Mouse (Mus musculus): ENCODE measurements around the gene Psg22. TPM values are rescaled to one million over a fixed set of nuclear protein-coding genes. Genes with fewer than 3 reads are reported as not detected.
"Not testable (repeated sequence)": the region's sequence is repeated elsewhere in the genome, so short reads cannot be mapped to it uniquely, and the experiment has no call there.

Psg22 gene
- polyA plus RNA-seq, 1 experiment from 2014 or later, result not detected

DNA sequence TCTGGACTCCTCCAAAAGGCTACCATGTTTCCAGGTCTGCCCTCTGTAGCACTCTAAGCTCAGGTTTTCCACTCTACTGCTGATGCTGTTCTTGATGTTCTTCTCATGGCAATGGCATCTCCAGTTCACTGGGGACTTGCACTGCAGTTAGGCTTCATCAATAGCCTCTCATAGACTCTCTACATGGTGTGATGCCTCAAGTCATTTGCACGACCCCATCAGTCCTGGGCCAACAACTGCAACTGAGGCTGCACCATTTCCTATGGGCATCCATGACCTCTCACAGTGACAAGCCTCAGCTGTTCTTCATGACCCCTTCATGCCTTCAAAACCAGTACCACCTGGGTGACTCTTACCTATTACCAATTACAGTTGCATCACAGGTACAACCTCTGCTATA, 10.5 kb downstream of the Psg22 start:
- WGBS, result 73% methylated on average over 1 of the region's 1 CpGs
- ATAC-seq (ENCODE audit: insufficient read depth, low FRiP score, low TSS enrichment), result no peak

DNA sequence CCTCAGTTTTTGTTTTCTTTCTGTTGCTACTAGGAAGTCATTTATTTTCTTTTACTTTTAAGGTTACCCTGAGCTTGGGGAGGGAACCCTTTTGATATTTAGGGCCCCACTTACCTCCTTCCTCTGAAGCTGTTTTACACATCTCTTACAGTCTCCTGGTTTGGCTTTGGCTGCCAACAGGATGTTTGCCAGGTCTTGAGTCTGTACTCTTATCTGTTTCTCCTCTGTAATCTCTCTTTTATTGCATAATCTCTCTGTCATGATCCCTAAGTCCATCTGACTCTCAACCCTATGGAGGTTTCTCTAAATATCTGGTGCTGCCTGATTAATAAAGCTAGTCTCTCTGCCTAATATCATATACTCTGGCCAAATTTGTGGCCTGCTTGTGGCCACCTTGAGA, 15.2 kb downstream of the Psg22 start:
- no peaks in the 10 kb centered on the region for H3K36me3 ChIP-seq (ENCODE audit: control insufficient read depth, insufficient read depth, low read length)
- H3K9me3 ChIP-seq (ENCODE audit: control insufficient read depth, low read length), result no peaks in the 10 kb centered on the region
- no peak overlapping the region for H3K4me2 ChIP-seq (ENCODE audit: low read depth)
- ATAC-seq (ENCODE audit: insufficient read depth, low FRiP score, low TSS enrichment) (no peak), DNase-seq (ENCODE audit: low spot score) (no peak)
- no peaks in the 10 kb centered on the region for H3K27me3 ChIP-seq (ENCODE audit: control insufficient read depth, insufficient read depth, low read length)
- H3K9ac ChIP-seq (ENCODE audit: low read length), result no peak overlapping the region
- H3K4me3 ChIP-seq (ENCODE audit: low read depth, low read length), result no peak overlapping the region
- no peaks in the 10 kb centered on the region for H3K4me1 ChIP-seq (ENCODE audit: control insufficient read depth, insufficient read depth, low read length)
- no peak overlapping the region for H3K27ac ChIP-seq (ENCODE audit: low read depth, low read length)

More for the DNA sequence above, 10.5 kb downstream of the Psg22 start:
- Histone ChIP-seq H3K27me3 (ENCODE audit: control insufficient read depth, insufficient read depth, low read length) (no peaks in the 10 kb centered on the region), H3K36me3 (ENCODE audit: control insufficient read depth, insufficient read depth, low read length) (no peaks in the 10 kb centered on the region), H3K4me3 (ENCODE audit: low read depth, low read length) (no peak overlapping the region), H3K9ac (ENCODE audit: low read length) (no peak overlapping the region), H3K4me2 (ENCODE audit: low read depth) (no peak overlapping the region), H3K9me3 (ENCODE audit: control insufficient read depth, low read length) (no peaks in the 10 kb centered on the region), H3K4me1 (ENCODE audit: control insufficient read depth, insufficient read depth, low read length) (no peaks in the 10 kb centered on the region), H3K27ac (ENCODE audit: low read depth, low read length) (no peak overlapping the region)
- no peak for DNase-seq (ENCODE audit: low spot score)

DNA sequence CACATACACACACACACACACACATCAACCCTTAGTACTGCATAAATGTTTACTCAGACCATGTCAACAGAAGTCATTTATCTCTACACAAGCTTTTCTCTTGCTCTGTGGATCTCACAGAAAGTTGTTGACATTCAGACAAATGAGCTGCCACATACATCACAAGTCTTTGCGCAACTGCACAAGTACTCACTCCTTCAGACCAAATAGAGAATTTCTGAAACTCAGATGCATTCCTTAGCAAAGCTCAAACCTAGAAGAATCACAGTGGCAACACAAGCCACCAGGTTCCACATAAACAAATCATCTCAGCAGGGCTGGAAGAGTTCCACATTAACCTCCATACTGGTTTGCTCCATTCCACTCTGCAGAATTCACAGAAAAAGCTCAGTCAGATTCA, 16.6 kb downstream of the Psg22 start:
- H3K9me3 ChIP-seq (ENCODE audit: control insufficient read depth, low read length), result no peaks in the 10 kb centered on the region
- 91% methylated on average over 1 of the region's 1 CpGs for WGBS
- H3K27ac ChIP-seq (ENCODE audit: low read depth, low read length), result no peak overlapping the region
- no peak overlapping the region for H3K4me3 ChIP-seq (ENCODE audit: low read depth, low read length)
- ATAC-seq (ENCODE audit: insufficient read depth, low FRiP score, low TSS enrichment) (no peak), DNase-seq (ENCODE audit: low spot score) (no peak)
- no peaks in the 10 kb centered on the region for H3K36me3 ChIP-seq (ENCODE audit: control insufficient read depth, insufficient read depth, low read length)
- no peaks in the 10 kb centered on the region for H3K27me3 ChIP-seq (ENCODE audit: control insufficient read depth, insufficient read depth, low read length)
- H3K4me2 ChIP-seq (ENCODE audit: low read depth), result no peak overlapping the region
- no peak overlapping the region for H3K9ac ChIP-seq (ENCODE audit: low read length)
- H3K4me1 ChIP-seq (ENCODE audit: control insufficient read depth, insufficient read depth, low read length), result no peaks in the 10 kb centered on the region

DNA sequence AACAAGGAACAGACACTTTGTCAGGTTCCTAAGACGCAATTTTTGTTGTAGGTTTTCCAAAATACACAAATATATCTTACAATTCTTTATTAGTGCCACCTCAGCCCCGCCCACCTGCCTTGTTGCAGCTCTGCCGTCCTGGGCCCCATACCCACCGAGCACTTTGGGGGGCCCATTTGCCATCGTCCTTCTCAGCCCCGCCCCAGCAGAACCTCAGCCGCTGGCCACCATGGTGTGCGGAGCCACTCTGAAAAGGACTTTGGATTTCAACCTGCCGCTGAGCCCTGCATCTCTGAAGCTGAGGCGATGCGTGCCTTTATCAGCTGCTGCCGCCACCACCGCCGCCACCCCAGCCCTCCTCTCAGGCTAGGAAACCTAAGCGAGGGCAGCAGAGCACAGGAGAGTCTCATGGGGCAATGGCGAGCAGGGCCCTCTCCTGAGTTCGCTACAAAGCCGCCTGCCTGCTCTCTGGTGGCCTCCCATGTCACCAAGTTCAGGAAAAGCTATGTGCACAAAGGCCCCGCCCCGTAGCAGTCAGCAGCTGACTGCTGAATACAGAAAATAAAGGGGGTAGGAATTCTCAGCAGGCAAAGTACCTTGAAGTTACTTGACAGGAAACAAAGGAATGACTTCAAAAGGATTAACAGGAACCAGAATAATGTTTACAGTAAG, 28.4 kb downstream of the Psg22 start:
- peak overlapping the region; percentile 33 for H3K4me2 ChIP-seq (ENCODE audit: low read depth)
- H3K27ac ChIP-seq (ENCODE audit: low read depth, low read length), result no peak overlapping the region
- H3K9ac ChIP-seq (ENCODE audit: low read length), result peak overlapping the region; percentile 40
- H3K4me1 ChIP-seq (ENCODE audit: control insufficient read depth, insufficient read depth, low read length), result no peaks in the 10 kb centered on the region
- H3K4me3 ChIP-seq (ENCODE audit: low read depth, low read length), result no peak overlapping the region
- H3K27me3 ChIP-seq (ENCODE audit: control insufficient read depth, insufficient read depth, low read length), result peaks cover 2% of the 10 kb centered on the region; the same call in 1 of the 2 replicates
- no peaks in the 10 kb centered on the region for H3K9me3 ChIP-seq (ENCODE audit: control insufficient read depth, low read length)
- H3K36me3 ChIP-seq (ENCODE audit: control insufficient read depth, insufficient read depth, low read length), result no peaks in the 10 kb centered on the region
- ATAC-seq (ENCODE audit: insufficient read depth, low FRiP score, low TSS enrichment) (peak; percentile 45; the same call in 1 of the 2 replicates), DNase-seq (ENCODE audit: low spot score) (peak; percentile 21)
- WGBS, result 12% methylated on average over 20 of the region's 20 CpGs

DNA sequence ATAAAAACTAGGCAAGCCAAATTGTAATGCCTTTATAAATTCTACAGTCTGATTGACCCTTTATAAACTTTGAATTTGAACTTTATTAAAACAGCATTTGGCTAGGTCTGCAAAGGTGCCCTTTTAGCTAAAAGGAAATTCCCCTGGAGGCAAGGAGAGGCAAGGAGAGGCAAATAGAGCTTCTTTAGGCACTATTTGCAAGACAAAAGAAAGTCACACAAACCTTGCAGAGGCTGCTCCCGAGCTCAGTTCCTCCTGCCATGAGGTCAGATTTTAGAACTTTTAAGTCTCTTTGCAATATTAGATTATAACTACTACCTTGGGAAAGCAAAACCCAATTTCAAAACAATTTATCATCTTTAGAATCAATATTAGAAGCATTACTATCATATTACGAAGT, 29.5 kb downstream of the Psg22 start:
- 38% methylated on average over 2 of the region's 2 CpGs for WGBS
- H3K9me3 ChIP-seq (ENCODE audit: control insufficient read depth, low read length); H3K4me1 ChIP-seq (ENCODE audit: control insufficient read depth, insufficient read depth, low read length); H3K36me3 ChIP-seq (ENCODE audit: control insufficient read depth, insufficient read depth, low read length); H3K4me3 ChIP-seq (ENCODE audit: low read depth, low read length); DNase-seq (ENCODE audit: low spot score); H3K27ac ChIP-seq (ENCODE audit: low read depth, low read length); H3K27me3 ChIP-seq (ENCODE audit: control insufficient read depth, insufficient read depth, low read length); ATAC-seq (ENCODE audit: insufficient read depth, low FRiP score, low TSS enrichment); H3K4me2 ChIP-seq (ENCODE audit: low read depth); H3K9ac ChIP-seq (ENCODE audit: low read length): not testable (repeated sequence)

DNA sequence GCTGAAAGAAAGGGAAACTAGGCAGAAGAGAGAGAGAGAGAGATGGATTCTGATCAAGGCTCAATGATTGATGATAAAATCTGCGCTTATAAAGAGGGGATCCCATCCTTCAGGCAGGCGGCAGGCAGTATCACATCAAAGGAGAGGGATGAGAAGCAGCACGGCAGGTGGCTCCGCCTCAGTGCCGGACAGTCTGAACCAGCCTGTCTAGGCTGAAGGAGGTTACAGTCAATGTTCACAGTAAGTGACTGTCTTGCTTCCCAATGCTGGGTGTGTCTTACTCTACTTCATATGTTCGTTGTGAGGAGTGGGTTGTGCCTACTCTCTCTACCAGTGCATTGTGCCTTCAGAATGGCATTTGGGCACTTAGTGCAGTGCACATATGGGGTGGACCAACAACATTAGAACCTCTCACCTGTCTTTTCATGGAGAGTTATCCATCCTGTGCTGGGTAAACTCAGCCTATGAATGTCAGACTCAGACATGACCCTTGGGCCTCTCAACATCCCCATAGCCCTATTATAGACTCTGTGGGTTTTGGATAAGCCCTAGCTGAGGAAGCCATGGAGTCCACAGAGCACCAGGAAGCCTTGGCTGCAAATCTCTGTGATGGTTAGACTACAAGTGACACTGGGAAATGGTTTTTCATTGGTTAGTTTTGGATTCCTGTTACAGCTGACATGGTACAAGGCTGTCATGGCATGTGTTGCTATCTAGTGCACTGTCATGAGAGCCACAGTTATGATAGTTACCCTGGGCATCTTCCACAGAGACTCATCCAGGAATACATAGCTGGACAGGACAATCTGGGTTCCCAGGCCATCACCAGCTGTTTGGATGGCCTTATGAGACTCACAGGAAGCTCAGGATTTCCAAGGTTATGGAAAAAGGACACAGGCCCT, 31.4 kb downstream of the Psg22 start:
- H3K9me3 ChIP-seq (ENCODE audit: control insufficient read depth, low read length), result no peaks in the 10 kb centered on the region
- no peak overlapping the region for H3K27ac ChIP-seq (ENCODE audit: low read depth, low read length)
- no peaks in the 10 kb centered on the region for H3K4me1 ChIP-seq (ENCODE audit: control insufficient read depth, insufficient read depth, low read length)
- ATAC-seq (ENCODE audit: insufficient read depth, low FRiP score, low TSS enrichment) (no peak), DNase-seq (ENCODE audit: low spot score) (no peak)
- 8% methylated on average over 6 of the region's 6 CpGs for WGBS
- no peak overlapping the region for H3K4me2 ChIP-seq (ENCODE audit: low read depth)
- peaks cover 2% of the 10 kb centered on the region; the same call in 1 of the 2 replicates for H3K27me3 ChIP-seq (ENCODE audit: control insufficient read depth, insufficient read depth, low read length)
- no peak overlapping the region for H3K4me3 ChIP-seq (ENCODE audit: low read depth, low read length)
- H3K36me3 ChIP-seq (ENCODE audit: control insufficient read depth, insufficient read depth, low read length), result no peaks in the 10 kb centered on the region
- H3K9ac ChIP-seq (ENCODE audit: low read length), result no peak overlapping the region

DNA sequence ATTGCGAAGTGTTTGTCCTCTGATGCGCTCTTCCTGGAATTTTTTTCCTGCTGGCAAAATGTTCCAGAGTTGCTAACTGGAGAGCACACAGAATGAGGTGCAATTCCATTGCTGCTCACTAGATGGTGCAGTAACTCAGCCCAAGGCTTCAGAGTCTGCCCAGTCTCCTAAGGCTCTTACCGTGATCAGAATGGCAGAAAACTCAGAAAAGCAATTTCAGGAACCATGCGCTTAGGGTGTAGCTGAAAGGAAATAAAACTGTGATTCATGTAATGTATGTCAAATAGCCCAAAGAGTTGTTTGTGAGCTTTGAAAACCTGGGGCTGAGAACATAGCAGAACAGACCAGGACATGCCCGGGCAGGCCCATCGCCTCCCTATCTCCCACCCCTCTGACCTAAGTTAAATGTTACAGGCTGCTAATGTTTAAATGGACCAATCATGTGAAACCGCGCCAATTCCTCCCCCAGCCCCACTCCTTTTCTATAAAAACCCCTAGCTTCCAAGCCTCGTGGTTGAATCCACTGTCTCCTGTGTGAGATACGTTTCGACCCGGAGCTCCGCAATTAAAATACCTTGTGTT, 32.1 kb downstream of the Psg22 start:
- H3K9me3 ChIP-seq (ENCODE audit: control insufficient read depth, low read length); H3K4me3 ChIP-seq (ENCODE audit: low read depth, low read length); H3K4me2 ChIP-seq (ENCODE audit: low read depth); H3K36me3 ChIP-seq (ENCODE audit: control insufficient read depth, insufficient read depth, low read length); ATAC-seq (ENCODE audit: insufficient read depth, low FRiP score, low TSS enrichment); H3K27ac ChIP-seq (ENCODE audit: low read depth, low read length); H3K9ac ChIP-seq (ENCODE audit: low read length); H3K27me3 ChIP-seq (ENCODE audit: control insufficient read depth, insufficient read depth, low read length); H3K4me1 ChIP-seq (ENCODE audit: control insufficient read depth, insufficient read depth, low read length): not testable (repeated sequence)
- DNase-seq (ENCODE audit: low spot score), result peak; percentile 67
- 63% methylated on average over 11 of the region's 13 CpGs for WGBS

DNA sequence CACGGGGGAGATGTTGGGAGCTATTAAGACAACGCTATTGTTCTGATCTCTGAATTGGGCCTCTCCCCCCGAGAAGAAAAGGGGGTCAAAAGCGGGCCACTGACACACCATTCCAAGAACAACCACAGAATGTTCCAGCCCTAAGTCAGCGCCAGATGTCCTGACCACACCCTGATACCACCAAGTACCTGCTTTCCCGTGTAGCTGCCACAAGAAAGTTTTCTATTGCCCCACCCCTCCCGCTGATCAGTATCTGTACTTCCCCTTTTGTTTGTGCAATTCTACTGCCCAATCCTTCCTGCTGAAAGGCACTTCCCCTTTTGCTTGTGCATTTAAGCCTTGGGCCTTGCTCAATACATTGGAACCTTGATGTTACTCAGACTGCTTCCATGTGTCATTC, 42.3 kb downstream of the Psg22 start:
- H3K9ac ChIP-seq (ENCODE audit: low read length); H3K27ac ChIP-seq (ENCODE audit: low read depth, low read length); H3K9me3 ChIP-seq (ENCODE audit: control insufficient read depth, low read length); H3K27me3 ChIP-seq (ENCODE audit: control insufficient read depth, insufficient read depth, low read length); H3K4me2 ChIP-seq (ENCODE audit: low read depth); H3K4me3 ChIP-seq (ENCODE audit: low read depth, low read length); H3K36me3 ChIP-seq (ENCODE audit: control insufficient read depth, insufficient read depth, low read length); DNase-seq (ENCODE audit: low spot score); ATAC-seq (ENCODE audit: insufficient read depth, low FRiP score, low TSS enrichment); H3K4me1 ChIP-seq (ENCODE audit: control insufficient read depth, insufficient read depth, low read length): not testable (repeated sequence)
- 83% methylated on average over 7 of the region's 7 CpGs for WGBS
